Mouse (Mus musculus) spleen, postnatal 10 days (tissue): ENCODE measurements around the gene Ptger1.

Experiments used
- DNase-seq, 2 experiments: peaks; one replicate each; pipeline ENCODE4 v3.0.0; 2021 to 2022; ENCODE audit warnings: low spot score in 2 of 2

Gene Ptger1

GRCm38 (mm10) chr8:83695351-83696106 is 29.1 kb downstream of the Ptger1 start:
- peak in 1 of 2 experiments; percentile 60 for DNase-seq

- DNase-seq = peak in 1 of 2 experiments; percentile 22
Observed at GRCm38 (mm10) chr8:83697374-83698220, 31.1 kb downstream of the Ptger1 start.

GRCm38 (mm10) chr8:83698291-83698660 is 31.8 kb downstream of the Ptger1 start:
- DNase-seq = peak; percentile 65 to 75

GRCm38 (mm10) chr8:83698661-83699453 is 32.4 kb downstream of the Ptger1 start, which contains the start of gene Pkn1:
Gene Pkn1, minus strand, starts transcription at chr8:83699179.
- peak; percentile 70 to 81 for DNase-seq

GRCm38 (mm10) chr8:83699566-83699965 is 33.1 kb downstream of the Ptger1 start:
- no peak for DNase-seq

GRCm38 (mm10) chr8:83700423-83701085 is 34.1 kb downstream of the Ptger1 start:
- no peak for DNase-seq

DNA sequence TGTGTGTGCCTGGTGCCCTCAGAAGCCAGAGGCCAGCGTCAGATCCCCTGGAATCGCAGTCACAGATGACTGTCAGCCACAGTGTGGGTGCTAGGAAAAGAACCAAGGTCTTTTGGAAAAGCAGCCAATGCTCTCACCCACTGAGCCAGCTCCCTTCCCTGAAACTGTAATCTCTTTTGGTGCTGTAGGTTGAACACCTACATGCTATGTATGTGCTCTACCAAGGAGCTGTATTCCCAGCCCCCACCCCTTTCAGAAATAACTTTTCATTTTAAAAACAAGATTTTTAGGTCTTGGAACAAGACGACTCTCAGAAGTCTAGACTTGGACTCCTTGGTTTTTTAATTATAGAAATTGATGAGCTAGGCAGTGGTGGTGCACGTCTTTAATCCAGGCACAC is 36.9 kb downstream of the Ptger1 start:
- DNase-seq = no peak

DNA sequence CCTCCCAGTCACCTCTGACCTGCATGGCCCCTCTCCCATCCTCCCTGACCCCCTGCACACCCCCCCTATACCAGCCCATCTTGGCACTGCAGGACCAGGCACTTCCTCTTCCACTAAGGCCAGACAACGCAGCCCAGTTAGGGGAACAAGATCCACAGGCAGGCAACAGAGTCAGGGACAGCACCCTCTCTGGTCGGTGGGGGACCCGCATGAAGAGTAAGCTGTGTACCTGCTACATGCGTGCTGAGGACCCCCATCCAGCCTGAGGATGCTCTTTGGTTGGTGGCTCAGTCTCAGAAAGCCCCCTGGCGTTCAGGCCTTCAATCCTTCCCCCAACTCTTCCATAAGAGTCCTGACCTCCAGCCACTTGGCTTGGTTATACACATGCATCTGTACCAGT is 39.9 kb downstream of the Ptger1 start:
- peak in 1 of 2 experiments; percentile 17 for DNase-seq

GRCm38 (mm10) chr8:83707554-83707953 is 41.1 kb downstream of the Ptger1 start:
- DNase-seq = no peak

DNA sequence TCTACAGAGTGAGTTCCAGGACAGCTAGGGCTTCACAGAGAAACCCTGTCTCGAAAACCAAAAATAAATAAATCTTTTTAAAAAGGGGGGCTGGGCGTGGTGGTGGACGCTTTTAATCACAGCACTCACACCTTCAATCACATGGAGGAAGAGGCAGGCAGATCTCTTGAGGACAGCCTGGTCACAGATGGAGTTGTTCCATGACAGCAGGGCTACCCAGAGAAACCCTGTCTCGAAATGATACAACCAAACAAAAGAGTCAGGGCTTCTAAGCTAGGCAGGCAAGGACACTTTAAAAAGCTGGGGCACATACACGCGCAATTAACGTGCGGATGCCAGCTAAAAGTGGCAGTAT is 48.2 kb downstream of the Ptger1 start:
- peak in 1 of 2 experiments; percentile 18 for DNase-seq

GRCm38 (mm10) chr8:83715031-83715690 is 48.7 kb downstream of the Ptger1 start, which contains the start of gene Ddx39:
Gene Ddx39, plus strand, starts transcription at chr8:83715177.
- peak; percentile 94 to 97 for DNase-seq

- peak in 1 of 2 experiments; percentile 28 for DNase-seq
Observed at GRCm38 (mm10) chr8:83715771-83716170, 49.3 kb downstream of the Ptger1 start.

DNA sequence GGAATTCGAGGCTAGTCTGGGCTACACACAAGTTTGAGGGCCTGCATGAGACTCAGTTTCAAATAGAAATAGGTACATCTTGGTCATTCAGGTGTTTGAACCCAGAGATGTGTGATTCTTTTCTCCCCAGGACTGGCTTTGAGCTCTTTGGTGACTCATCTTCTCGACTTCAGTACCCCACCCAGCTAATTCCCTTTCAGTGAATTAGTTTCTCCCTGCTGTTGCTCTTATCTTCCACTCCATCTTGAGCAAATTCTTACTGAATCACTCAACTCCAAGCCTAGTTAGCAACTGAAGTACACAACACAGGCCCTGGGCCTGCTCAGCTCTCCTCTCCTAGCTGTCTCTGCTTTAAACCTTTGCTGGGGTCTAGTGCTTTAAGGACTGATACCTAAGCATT is 50.1 kb downstream of the Ptger1 start:
- DNase-seq = no peak

DNA sequence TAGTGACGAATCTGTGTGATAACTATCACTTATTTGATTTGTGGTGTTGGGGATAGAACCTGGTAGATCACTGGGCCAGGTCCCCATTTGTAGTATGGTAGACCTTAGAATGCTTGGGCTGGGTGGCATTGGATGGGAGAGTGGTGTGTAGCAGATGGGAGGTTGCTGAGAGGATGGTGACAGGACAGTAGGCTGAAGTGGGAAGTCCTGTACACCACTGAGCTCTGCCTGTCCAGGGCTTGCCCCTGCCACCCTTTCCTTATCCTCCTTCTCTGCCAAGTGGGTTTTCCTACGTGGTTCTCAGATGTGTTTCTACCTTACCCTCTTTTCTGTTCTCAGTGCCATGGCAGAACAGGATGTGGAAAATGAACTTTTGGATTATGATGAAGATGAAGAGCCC is 52.6 kb downstream of the Ptger1 start:
- DNase-seq = no peak

- DNase-seq = no peak
Observed at GRCm38 (mm10) chr8:83719693-83720092, 53.2 kb downstream of the Ptger1 start.

DNA sequence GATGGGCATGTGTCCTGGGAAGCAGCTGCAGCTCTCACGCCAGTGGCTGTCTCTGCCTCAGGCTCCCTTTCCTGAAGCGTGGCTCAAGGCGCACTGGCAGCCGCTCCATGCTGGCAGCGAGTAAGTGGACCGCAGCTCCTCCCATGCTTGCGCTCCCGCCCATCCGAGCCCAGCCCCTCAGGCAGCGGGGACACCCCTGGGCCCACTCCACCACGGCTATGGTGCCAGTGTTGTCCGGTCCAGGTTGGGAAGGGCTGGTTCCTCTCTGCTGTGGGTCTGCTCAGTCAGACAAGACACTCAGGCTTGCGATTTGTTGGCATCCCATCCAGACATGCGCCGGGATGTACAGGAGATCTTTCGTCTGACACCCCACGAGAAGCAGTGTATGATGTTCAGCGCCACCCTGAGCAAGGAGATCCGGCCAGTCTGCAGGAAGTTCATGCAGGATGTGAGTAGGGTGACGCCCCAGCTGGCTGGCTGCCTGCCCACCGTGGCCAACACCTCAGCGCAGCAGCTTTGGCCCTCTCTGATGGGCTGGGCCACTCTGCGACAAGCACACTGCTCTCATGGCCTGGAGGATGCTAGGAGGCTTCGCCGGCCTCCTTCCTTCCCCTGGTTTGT is 55.0 kb downstream of the Ptger1 start:
- no peak for DNase-seq
